Mouse (Mus musculus) retina, postnatal 1 day (tissue): ENCODE data around the gene Synpo2.

Source experiments
- DNase-seq: peaks from one replicate; pipeline ENCODE4 v3.0.0-alpha.2; 2012

Gene Synpo2

DNA sequence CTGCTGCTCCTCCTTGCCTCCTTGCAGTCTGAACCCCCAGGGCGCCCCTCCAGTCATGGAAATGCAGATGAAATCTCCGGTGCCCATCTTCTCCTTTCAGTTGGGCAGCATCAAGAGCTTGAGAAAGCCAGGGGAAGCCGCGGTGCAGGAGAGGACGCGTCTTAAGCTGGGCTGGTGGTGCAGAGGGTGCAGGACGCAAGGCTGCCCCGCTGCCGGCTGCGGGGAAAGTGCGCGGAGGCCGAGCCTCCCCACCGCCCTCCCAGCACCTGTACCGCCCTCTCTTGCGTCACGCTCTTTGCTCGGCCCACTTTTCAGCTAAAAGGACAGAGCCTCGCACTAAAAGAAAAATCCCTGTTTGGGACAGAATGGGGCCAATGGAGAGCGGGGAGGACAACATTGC is at the start of gene Synpo2:
Synpo2 (minus strand) TSS at position 229 of the 400 bp plus-strand sequence.
- DNase-seq = peak; percentile 71

DNA sequence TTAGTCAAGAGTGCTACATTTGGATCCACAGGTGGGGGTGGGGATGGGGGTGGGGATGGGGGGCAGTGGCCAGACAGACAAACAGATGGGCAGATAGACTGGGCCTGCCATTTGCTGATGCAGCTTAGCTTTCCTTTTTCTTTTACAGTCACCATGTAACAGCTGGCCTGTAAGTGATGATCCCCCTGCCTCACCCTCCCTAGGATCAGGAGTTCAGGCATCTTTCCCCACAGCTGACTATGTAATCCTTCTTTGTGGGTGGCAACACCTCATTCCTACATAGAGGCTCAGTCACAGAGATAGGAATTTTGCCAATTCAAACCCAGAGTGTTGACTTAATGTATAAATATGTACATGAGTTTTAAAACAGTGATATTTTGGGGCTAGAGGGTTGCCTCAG is 49.7 kb upstream of the Synpo2 start:
- no peak for DNase-seq

DNA sequence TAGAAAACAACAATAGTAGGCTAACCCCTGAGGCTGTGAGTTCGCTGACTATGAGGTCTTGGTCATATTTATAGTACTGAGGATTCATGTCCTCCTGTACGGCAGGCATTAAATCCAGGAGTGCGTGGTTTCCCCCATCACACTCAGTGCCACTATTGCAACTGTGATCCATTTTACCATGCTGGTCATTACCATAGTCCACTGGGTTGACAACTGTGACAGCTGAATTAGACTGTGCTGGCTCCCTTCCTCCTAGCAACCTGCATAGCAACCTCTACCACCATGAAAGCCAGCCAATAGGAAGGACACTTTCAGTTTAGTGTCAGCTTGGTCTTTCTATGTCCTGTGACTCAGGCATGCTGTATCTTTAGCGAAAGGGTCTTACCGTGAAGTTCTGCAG is 48.3 kb upstream of the Synpo2 start:
- DNase-seq = no peak

DNA sequence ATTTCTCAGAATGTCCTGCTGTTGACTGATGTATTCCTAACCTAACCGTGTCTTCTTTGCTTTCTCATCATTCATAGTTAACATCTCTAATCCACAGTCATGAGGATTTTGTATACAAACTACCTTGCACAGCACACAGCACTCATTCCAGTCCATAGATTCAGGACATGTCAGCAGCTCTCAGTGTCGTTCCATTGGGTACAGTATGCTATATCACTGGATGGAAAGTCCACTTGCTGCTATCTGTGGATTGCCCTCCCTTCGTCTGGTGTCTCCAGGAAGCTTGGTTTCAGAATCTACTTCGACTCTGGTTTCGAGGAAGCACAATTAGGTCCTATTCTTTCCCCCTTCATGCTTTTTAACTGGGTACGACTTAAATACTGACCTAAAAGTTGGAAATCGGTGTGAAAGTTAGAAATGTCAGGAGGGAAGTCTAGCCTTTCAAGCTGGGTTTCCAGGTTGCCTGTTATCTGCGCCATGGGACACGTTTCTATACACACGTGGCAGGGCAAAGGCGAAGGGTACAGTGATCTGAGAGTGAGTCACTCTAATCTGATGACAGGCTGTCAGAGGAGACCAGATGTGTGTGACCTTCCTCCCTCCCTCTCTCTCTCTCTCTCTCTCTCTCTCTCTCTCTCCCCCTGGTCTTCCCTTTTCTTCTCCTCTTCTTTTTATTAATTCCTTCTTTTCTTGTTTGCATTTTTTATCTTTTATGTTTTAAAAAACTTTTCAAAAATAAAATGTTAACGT is 47.1 kb upstream of the Synpo2 start:
- DNase-seq = no peak

DNA sequence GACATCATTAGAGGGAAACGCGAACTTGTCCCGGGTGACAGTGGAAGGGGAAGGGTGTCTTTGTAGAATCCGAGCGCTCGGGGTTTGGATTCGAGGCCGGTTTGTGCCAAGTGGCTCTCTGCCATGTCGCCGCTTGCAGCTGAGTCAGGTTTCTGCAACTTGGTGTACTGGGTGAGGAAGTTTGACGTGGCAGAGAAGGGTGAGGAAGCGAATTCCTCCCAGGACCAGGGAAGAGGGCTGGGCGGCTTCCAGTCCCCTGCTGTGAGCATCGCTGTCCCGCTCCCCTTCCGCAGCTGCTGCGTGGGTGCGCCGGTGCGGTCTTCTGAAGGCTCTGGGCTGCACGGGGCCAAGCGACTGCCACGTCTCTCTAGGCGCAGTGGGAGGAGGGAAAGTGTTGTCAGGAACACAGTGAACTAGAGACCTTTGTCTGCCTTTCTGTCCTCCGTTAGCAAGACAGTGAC is 31.8 kb upstream of the Synpo2 start:
- no peak for DNase-seq

DNA sequence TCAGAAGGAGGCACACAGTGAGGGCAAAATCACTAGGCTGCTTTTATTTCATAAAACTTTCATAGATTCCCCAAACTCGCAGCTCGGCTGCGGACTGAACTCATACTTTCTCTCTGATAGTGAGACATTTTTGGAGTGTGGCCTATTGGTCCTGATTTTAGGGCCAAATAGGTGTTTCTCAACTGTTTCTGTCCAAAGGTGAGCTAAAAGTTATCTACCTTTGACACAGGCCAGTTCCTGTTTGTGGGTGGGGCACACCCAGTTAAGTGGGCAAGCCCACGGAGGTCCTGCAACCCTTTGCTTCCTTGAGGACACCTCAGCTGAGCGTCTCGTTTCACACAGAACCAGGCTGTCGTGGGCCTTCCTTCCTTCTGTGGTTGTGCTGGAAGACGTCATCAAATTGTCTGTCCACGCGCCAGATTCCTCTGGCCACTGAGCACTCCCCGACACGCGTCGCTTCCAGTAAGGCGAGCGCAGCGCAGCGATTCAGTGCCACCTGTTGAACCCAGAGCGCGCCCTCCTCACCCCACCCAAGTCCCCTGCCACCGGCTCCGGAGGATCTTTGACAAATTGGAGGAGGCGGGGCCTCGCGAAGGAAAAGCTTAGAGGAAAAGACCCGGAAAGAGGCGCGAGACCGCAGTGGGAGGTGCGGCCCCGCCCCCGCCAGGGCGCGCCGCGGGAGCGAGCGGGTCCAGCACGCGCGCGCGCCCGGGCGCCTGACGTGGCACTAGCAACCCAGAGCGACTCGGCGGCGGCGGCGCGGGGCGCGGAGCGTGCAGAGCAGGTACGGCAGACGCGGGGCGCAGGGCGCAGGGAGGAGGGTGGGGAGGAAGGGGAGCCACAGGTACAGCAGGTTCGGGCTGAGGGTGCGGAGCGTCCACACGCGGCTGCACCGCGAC is 31.1 kb upstream of the Synpo2 start, which contains the start of gene Sec24d:
Sec24d (plus strand) TSS at position 703 of the 899 bp plus-strand sequence.
- peak; percentile 91 for DNase-seq

DNA sequence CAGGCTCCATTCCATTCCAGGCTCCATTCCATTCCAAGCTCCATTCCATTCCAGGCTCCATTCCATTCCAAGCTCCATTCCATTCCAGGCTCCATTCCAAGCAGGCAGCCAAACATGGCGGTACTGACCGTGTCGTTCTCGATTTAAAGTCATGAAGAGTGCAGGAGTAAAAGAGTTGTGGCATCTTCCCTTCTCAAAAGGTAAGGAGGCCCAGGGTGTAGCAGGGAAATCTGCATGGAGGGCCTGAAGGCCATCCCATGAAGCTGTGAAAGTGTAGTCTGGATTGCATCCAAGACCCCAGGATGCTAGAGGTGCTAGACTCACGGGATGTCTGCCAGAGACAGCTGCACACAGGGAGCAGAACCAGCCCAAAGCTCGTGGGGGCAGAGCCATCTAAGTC is 28.8 kb upstream of the Synpo2 start:
- peak; percentile 23 for DNase-seq

DNA sequence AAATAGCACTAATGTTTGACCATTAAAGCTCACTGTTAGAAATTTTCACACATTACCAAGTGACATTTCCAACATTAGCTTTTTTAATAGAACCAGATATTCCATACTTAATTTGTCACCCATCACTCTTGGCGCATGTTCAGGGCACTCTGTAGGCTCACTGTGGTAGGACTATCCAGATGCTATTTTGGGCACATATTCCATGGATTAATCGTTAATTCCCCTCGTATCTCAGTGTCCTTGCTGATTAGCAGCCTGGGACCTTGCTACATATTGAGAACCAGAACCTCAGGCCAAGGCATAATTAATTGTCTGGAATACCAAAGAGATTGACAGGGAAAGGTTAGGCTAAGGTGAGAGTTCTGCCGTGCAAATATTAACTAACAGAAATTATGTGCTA is 22.8 kb upstream of the Synpo2 start:
- no peak for DNase-seq

DNA sequence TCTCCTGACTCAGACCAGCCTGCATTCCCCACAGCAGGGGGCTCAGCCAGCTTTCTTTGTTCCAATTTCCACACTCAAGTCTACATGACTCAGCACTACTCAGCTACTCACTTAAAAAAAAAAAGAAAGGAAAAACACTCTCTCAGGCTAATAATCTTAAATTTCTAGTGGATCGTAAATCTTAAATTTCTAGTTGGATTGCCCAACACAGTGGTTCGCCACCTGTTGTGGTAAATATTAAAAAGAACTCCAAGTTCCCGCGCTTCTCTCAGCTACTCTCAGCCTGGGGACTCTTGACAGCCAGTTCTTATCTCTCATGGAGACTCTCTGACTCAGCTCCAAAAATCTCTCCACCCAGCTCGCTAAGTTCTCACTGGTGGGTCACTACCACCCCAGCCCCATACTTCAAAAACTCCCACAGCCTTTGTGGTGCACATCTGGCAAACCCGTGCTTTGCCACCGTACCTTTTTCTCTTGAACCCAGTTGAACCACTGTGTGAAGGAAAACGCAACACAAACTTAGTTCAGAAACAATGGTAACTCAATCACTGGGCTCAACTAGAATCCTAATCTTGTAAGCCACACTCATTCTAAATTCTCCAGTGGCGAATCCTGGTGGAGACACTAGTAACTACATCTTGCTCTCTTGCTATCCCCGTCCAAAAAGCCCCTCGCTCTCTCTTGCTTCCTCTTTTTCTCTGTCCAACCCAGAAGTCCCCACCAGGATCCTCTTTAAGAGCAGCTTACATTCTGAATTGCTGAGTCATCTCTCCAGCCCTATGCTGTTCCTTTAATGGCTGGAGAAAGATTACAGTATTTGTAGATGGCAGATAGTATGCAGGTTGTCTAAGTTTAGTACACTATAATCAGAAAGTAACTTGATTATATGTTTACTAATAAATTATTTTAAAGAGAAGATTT is 20.5 kb upstream of the Synpo2 start:
- no peak for DNase-seq

DNA sequence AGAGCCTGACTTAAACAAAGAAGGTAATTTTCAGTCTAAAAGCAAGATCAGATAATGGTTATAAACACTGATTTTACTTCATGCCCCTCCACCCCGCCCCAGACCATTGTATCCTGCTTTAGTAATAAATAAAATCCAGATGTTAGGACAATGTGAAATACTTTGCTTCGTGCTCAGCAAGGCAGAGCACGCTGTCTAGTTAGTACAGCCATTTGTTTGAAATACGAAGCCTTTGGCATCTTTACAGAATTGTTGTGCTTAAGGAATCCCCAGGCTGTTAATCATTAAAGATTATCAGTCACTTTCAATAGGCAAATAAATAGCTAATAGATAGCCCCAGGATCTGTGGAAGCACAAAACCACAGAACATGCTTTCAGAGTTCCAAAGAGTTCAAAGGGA is 9.7 kb upstream of the Synpo2 start:
- no peak for DNase-seq

DNA sequence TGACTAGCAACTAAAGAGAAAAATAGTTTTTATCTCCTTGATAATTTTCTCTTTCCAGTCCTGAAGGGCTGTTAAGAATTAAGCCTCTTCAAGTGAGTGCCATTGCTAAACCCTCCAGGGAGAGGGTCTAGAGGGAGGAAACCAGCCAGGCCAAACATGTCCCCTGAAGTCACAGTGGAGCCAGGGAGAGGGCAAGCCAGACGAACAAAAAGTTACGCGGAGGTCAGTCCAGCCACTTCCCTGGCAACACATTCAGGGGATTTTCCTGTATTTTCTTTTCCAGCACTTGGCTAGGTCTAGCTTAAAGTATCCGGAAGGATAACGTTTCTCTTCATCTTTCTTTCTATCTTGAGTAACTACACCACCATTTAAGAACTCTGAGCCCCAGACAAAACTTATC is 8.4 kb upstream of the Synpo2 start:
- DNase-seq = no peak

DNA sequence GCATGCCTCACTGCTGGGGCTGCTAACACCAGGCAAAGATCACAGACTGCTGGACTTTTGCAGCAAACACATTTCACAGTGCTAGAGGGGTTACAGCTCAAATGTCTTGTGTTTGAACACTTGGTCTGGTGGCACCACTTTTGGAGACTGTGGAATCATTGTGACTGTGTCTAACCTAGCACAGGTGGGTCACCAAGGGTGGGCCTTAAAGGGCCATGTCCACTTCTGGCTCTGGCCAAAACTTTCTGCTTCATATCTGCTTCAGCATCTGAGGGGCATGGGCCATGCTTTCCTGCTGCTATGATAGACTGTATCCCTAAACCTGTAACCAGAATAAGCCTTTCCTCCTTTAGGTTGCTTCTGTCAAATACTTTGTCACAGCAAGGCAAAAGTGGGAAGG is 1.5 kb upstream of the Synpo2 start:
- no peak for DNase-seq

DNA sequence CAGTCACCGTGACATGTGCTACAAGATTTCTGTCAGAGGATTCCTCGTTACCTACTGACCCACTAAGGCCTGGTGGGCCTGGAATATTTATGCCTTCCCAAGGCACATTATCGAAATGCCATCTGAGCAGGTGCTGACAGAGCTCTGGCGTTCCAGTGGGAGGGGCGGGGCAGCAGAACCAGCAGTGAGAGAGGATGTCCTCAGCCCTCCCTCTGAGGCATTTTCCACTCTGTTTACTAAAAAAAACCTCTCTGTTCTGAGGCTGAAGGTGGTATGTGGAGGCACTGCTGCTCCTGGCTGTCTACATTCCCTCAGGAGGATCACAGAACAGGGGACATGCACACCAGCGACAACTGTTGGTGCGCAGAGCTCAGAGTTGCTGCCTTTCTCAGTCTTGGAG is 1.1 kb upstream of the Synpo2 start:
- peak; percentile 70 for DNase-seq

DNA sequence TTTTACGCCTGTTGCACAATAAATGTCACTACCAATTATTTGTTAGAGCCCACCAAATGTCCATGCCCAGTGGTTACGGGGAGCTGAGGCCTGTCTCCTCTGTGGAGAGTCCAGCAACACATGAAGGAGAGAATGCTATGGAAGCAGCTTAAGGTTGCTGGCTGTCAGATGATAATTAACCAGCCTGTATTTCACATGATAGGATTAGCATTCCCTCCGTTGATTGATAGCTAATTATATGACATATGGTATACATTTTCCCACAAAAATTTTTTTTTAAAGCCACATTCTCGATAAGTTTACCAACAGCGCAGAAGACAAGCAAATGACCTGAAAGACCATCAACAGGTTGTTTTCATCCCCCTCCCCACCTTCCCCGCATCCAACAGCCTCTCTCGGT is 454 bp downstream of the Synpo2 start:
- DNase-seq = peak; percentile 58

DNA sequence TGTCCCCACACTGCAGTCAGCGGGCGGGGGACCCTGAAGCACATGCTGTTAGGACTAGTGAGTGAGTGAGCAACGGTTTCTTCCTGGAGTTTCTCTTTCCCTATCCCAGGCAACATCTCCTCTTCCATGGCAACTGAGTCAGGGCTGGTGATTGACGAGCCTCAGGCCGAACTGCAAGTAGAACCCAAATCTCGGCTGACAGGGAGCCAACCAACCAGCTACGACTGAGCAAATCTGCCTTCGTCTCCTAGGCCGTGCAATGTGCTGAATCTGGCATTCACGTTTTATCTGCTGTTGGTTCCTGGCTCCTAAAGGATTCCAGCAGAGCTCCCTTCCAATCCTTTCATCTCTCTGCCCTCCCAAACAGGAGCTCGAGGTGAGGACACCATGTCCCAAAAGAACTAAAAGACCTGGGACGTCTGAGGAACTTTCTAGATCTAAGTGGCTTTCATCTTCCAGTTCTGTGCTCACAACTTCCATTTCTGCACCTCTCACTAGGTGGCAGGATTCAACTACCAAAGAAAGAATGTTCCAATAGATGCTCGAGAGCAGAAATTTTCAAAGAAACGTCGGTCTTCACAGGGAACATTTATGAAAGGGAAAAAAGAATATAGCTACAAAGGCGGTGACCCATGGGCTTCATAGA is 1.6 kb downstream of the Synpo2 start:
- peak; percentile 53 for DNase-seq

DNA sequence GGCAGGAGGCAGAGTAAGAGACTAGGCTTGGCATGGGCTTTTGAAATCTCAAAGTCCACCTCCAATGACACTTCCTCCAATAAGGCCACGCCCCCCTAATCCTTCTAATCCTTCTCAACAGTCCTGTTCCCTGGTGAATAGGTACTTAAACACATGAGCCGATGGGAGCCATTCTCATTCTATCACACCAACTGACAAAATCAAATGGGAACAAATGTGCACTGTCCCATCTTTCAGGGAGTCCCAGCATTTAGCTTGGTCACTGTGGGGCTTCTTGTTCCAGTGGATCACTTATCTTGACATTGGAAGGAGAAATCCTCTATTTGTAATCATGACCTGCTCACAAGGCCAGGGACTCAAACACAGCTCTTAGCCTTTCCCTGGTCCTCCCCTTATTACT is 4.3 kb downstream of the Synpo2 start:
- no peak for DNase-seq

DNA sequence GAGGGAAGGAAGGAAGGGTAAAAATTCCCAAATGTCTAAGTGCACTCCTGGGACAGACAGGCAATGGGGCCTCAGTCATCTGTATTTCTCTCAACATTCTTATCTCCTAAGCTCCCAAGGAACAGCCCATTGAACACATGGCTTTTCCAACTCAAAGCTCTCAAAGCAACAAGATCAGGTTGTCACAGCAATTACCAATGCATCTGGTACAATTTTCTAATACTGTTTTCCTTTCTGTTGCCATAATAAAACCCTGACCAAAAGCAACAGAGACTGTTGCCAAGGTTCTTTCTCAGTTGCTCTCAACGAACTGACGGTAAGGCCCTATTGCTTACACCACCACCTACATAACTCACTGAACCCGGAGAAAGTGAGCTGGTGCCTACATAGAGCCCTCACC is 8.7 kb downstream of the Synpo2 start:
- DNase-seq = no peak

DNA sequence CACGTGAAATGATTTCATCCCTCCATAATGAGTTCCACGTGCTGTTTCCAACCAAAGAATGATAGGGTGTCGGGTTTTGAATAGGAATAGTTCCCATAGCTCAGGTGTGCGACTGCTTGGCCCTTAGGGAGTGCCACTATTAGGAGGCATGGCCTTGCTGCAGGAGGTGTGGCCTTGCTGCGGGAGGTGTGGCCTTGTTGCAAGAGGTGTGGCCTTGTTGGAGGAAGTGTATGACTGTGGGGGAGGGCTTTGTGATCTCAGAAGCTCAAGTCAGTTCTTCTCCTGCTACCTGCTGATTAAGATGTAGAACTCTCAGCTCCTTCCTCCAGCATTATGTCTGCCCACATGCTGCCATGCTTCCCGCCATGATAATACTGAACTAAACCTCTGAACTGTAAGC is 17.3 kb downstream of the Synpo2 start:
- no peak for DNase-seq

DNA sequence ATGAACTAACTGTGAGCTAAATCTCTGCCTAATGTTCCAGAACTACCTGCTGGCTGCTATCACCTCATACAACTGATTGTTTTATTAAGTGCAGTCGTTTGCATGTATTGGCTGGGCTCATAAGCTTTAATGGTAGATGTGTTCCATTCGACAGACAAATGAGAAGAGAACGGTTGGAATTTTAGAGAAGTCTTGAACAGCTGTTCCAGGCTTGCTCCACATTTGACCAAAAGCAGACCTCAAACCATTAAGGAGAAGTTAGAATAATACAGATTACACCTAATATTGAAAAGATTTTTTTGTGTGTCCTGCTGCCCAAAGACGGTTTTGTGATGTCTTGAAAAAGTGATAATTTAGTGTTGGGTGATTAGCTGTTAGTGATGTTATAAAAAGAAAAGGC is 27.1 kb downstream of the Synpo2 start:
- no peak for DNase-seq

DNA sequence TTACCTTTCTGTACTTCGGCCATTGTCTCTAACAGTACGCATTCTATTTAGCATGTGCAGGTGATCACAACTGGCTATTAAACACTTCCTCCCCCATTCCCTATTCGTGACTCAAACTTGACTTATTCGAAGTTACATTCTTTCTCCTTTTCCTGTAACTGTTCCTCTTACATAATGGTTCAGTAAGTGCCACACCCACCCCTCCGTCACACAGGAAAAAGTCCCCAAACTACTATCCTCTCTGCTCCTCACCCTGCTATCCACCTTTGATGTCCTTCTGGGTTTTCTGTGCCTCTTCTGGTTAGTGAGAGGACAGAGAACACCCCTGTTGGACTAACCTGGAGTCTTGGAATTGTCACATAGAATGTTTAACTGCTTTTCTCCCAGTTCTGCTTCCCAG is 28.6 kb downstream of the Synpo2 start:
- no peak for DNase-seq

DNA sequence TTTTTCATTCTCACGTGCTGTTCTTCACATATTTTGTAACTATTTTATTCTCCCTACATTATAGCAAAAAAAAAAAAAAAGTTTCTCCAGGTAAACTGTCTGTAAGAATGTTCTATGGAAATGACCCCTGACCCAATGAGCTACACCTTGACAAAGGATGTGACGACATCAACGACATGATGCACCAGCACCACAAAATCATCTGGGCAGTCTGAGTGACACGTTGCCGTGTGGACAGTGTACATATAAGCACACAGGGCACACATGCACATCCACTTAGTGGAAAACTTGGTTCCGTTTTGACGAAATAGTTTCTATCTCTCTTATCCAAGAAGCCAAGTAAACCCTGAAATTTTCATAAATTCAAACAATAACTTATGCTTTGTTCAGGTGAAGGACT is 30.5 kb downstream of the Synpo2 start:
- DNase-seq = no peak

DNA sequence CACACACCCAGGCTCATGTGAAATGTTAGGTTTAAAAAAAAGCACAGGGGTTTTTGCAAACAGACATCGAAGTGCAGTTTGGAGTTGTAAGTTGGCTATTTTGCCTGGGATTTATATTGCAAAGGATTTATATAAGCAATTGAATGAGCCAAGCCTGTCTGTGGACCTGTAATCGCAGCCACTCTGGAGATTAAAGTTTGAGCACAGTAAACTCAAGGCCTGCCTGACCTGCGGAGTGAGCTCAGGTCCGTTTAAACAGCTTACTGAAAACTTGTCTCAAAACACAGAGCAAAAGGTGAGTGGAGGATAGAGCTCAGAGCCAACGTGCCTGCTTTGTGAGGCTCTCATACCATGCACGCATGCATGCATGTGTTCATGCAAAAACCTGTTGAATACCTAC is 30.9 kb downstream of the Synpo2 start:
- no peak for DNase-seq
